Comparison of ENCODE assay signal across 8 mouse cellular contexts in the genomic region with DNA sequence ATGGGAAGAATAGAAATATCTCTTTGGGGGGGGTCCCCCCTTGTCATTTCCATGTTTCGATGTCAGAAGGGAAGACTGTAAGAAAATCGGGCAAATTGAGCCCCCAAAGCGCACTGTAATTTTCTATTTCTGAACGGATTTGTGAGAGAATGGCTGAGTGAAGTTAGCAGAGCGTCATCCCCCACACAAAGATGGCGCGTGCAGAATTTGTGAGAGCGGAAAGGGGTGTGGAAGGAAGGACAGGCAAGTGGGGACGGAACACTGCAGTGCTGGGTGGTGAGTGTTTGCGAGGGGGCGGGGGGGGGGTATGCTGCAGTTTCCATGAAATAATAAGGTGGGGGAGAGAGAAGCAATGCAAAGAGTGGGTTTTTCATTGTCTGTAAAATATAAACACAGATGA. TPM values are rescaled to one million over a fixed set of nuclear protein-coding genes. Genes with fewer than 3 reads are reported as not detected.
DNase-seq lines count a peak whose midpoint lies in the region; ATAC-seq and TF ChIP-seq lines count a peak whose summit lies in the region.

A gene (plus strand): TSS at position 136 of the 400 bp plus-strand sequence.

- H3K36me3 ChIP-seq in midbrain, embryonic 12.5 days = no peaks in the 10 kb centered on the region

- no peaks in the 10 kb centered on the region for H3K27me3 ChIP-seq in midbrain, embryonic 12.5 days

- 92% methylated on average over 11 of the region's 11 CpGs for WGBS in large intestine, adult 2 months
- 44% methylated on average over 11 of the region's 11 CpGs for WGBS in midbrain, embryonic 12.5 days

- TF ChIP-seq CTCF in layer of hippocampus, adult 2 months (conservative IDR thresholded peaks at IDR 0.05) = no peak

- no peak within 1 kb of the TSS for H3K9ac ChIP-seq in midbrain, embryonic 12.5 days (replicated peaks)

- peaks cover 17% of the 10 kb centered on the region for H3K4me1 ChIP-seq in midbrain, embryonic 12.5 days

- no peak for ATAC-seq in granulocyte monocyte progenitor cell, adult 5-6 weeks (replicated peaks; ENCODE audit: poor library complexity, severe bottlenecking)
- peak; percentile 31 for ATAC-seq in midbrain, embryonic 12.5 days (ENCODE audit: low FRiP score, low read depth)

- no peak within 1 kb of the TSS for H3K27ac ChIP-seq in layer of hippocampus, adult 2 months
- peak within 1 kb of the TSS; percentile 79 for H3K27ac ChIP-seq in midbrain, embryonic 12.5 days (replicated peaks)

- H3K9me3 ChIP-seq in midbrain, embryonic 12.5 days = no peaks in the 10 kb centered on the region

- H3K4me3 ChIP-seq in layer of hippocampus, adult 2 months = no peak within 1 kb of the TSS; the same call in 1 of the 2 replicates
- H3K4me3 ChIP-seq in midbrain, embryonic 12.5 days = no peak within 1 kb of the TSS

- no peak for DNase-seq in layer of hippocampus, adult 2 months (ENCODE audit: low spot score in 2 of 2)
- no peak for DNase-seq in layer of hippocampus, adult 9-11 months
- DNase-seq in brain, adult 2 months (ENCODE audit: low read depth, low spot score) = peak; percentile 45
- no peak for DNase-seq in large intestine, adult 2 months (ENCODE audit: low read depth, low spot score)
- no peak for DNase-seq in frontal cortex, postnatal 36 days (ENCODE audit: low spot score in 2 of 2)
- DNase-seq in kidney, postnatal 25 days = no peak

- peak within 1 kb of the TSS; percentile 29 for H3K4me2 ChIP-seq in midbrain, embryonic 12.5 days (replicated peaks)

RNA-seq across cellular contexts. Expression of the gene that starts here (rescaled TPM):
- total RNA-seq in layer of hippocampus, adult 2 months (2021) = 100 to 1,000 TPM; 513 to 546 TPM
- 263 and 299 TPM in 2 replicates for total RNA-seq in granulocyte monocyte progenitor cell, adult 5-6 weeks (2014; fragmentation: Nextera tagmentation)
- total RNA-seq in granulocyte monocyte progenitor cell, adult 5-6 weeks (2017) = 436 and 469 TPM in 2 replicates
- polyA plus RNA-seq in large intestine, adult 2 months (2012; rRNA removed) = 195 and 227 TPM in 2 replicates
- 847 and 873 TPM in 2 replicates for polyA plus RNA-seq in midbrain, embryonic 12.5 days (2016; fragmentation: Nextera tagmentation; extraction: Ambion mirVana)
